Mouse (Mus musculus): ENCODE data around the gene Tpd52l2.
"Not testable (repeated sequence)": the region's sequence is repeated elsewhere in the genome, so short reads cannot be mapped to it uniquely, and the experiment has no call there.

The Tpd52l2 gene

GRCm38 (mm10) chr2:181485741-181486140, 11.2 kb upstream of the Tpd52l2 start:
- no peak for DNase-seq (ENCODE audit: extremely low spot score, low spot score)

- DNase-seq (ENCODE audit: extremely low spot score, low spot score), result peak; percentile 70
Measured at GRCm38 (mm10) chr2:181487338-181488277, 9.3 kb upstream of the Tpd52l2 start.

- DNase-seq (ENCODE audit: extremely low spot score, low spot score), result peak; percentile 23
Measured at GRCm38 (mm10) chr2:181491432-181492205, 5.3 kb upstream of the Tpd52l2 start.

DNA sequence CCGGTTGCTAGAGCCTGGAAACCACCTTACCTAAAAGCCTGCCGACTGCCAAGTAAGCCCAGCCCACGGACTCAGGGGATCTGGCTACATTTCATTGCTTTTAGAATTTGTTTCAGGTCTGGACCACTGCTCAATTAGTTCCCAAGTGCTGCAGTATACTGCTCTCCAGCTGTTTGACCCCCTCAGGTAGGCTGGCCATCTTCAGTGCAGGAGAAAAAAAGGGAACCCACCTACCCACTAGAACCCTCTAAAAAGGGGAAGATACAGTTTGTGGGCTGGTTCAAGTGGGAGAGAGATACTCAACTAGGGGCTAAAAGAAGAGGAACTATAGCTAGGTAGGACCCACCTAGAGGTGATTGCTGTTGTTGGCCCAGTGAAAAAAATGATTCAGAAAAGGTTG, 4.7 kb upstream of the Tpd52l2 start:
- DNase-seq (ENCODE audit: extremely low spot score, low spot score), result no peak

GRCm38 (mm10) chr2:181493156-181493927, 3.6 kb upstream of the Tpd52l2 start, which contains the start of gene Abhd16b:
Gene Abhd16b (plus strand): TSS chr2:181493206.
- no peak for DNase-seq (ENCODE audit: extremely low spot score, low spot score)

DNA sequence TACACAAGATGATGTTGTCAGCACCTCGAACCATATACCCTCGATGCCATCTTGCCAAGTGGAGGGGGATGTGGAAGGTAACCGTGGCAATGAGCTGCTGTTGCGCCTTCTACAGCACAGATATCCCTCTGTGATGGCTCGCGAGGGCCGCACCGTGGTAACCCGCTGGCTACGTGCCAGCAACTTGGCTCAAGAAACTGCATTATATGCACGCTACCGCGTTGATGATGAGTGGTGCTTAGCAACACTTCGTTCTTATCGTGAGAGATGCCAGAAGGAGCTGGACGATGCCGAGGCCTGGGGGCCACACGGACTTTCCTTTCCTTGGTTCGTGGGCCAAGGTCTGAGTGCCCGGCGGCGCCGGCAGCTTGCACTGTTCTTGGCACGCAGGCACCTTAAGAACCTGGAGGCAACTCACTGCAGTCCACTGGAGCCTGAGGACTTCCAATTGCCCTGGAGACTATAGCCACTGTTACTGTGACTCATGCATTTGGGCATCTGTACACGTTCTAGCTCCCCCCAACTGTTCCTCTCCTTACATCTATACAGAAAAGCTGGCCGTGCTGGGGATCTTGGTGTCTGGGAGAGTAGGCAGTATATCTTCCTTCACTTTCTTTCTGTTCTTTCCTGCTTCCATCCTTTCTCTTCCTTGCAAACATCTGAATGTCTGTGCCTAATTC, 2.5 kb upstream of the Tpd52l2 start:
- DNase-seq (ENCODE audit: extremely low spot score, low spot score), result no peak

GRCm38 (mm10) chr2:181495845-181496244, 1.1 kb upstream of the Tpd52l2 start:
- not testable (repeated sequence) for DNase-seq (ENCODE audit: extremely low spot score, low spot score)

- peak; percentile 63 for DNase-seq (ENCODE audit: extremely low spot score, low spot score)
Measured at GRCm38 (mm10) chr2:181496281-181496680, 661 bp upstream of the Tpd52l2 start.

DNA sequence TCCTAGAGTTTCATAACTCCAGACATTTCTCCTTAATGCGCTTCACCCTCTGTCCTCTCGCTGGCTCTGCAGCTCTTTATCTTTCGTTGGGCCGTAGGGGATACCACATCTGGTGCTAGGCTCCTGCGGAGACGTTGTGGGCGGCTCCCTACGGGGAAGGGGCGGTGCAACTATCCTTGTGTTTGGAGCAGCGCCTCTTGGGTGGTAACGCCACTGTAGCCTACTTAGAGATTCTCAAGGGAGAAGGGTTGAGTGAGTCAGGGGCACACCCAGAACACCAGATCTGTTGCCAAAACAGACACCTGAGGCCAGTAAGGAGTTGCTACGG, 570 bp downstream of the Tpd52l2 start:
- no peak for DNase-seq (ENCODE audit: extremely low spot score, low spot score)

- DNase-seq (ENCODE audit: extremely low spot score, low spot score), result no peak
Measured at GRCm38 (mm10) chr2:181498644-181499043, 1.7 kb downstream of the Tpd52l2 start.

DNA sequence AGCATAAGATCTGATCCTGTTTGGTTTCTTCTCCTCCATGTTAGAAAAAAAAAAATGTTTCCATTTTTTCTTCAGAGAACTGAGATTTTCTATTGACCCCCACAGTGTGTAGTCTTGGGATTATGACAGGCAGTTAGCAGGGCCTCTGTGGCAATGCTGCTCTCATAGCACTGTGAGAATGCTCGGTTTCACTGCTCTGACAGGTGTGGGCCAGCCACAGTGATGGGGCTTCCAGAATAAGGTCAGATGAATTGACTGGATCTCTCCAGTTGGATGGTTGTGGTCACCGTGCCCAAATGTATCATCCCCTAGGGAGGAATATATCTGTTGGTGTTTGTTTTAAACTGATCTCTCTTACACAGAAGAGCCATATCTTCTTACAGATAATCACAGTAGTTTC, 12.2 kb downstream of the Tpd52l2 start:
- DNase-seq (ENCODE audit: extremely low spot score, low spot score), result no peak

- DNase-seq (ENCODE audit: extremely low spot score, low spot score), result no peak
Measured at GRCm38 (mm10) chr2:181511231-181511630, 14.3 kb downstream of the Tpd52l2 start.

DNA sequence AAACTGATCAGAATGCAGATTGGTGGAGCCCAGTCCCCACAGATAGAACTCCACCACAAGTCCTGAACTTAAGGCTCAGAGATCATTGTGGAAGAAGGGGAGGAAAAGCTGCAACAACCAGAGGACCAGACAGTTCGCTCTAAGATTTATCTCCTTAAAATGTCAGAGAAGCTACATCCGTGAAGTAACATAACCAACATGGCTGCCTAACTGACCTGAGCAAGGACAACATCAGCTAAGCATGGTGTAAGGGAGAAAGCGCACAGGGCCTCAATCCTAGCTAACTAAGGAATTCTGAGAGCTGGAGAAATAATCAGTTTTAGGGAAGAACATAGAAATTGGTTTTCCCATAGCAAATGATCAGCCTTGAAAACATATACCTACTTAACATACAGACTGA, 22.3 kb downstream of the Tpd52l2 start:
- no peak for DNase-seq (ENCODE audit: extremely low spot score, low spot score)

DNA sequence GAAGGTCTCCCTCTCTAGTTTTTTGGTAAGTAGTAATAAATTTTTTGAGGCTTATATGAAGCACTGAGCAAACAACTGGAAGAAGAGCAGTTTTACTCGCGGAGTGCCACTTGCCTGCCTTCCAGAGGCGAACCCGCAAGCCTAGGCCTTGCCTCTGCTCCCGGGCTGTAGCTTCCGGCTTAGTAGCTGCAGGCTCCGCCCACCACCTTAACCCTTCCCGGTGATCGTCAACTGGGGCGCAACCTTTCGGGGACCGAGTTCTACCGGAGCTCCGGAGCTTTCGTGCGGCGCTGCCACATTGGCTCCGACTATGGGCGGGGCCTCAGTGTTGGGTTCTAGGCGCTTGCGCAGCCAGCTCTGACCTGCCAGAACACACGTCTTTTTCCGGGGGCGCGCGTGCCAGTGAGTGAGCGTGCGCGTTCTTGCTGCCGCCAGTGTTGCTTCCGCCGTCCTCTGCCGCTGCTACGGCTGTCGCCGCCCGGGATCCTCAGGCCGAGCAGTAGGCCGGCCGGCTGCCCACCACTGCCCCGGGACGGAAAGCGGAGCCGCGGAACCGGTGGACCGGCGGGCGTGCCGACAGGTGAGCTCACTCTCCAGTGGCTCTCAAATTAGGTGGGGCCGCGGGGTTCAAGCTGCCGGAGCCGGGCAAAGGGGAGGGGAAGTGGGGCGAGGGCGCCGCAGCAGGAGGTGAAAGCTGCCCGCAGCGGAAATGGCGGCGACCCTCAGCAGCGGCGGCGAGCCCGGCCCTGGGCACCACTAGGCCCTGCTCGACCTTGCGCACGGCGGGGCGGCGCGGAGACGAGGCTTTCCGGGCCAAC, 23.4 kb downstream of the Tpd52l2 start, which contains the start of gene Dnajc5:
Gene Dnajc5 (plus strand): TSS at position 368 of the 818 bp plus-strand sequence.
- DNase-seq (ENCODE audit: extremely low spot score, low spot score), result peak; percentile 95

- no peak for DNase-seq (ENCODE audit: extremely low spot score, low spot score)
Measured at GRCm38 (mm10) chr2:181520936-181521227, 23.9 kb downstream of the Tpd52l2 start.

- no peak for DNase-seq (ENCODE audit: extremely low spot score, low spot score)
Measured at GRCm38 (mm10) chr2:181521491-181521890, 24.5 kb downstream of the Tpd52l2 start.

GRCm38 (mm10) chr2:181522811-181523210, 25.9 kb downstream of the Tpd52l2 start:
- no peak for DNase-seq (ENCODE audit: extremely low spot score, low spot score)

DNA sequence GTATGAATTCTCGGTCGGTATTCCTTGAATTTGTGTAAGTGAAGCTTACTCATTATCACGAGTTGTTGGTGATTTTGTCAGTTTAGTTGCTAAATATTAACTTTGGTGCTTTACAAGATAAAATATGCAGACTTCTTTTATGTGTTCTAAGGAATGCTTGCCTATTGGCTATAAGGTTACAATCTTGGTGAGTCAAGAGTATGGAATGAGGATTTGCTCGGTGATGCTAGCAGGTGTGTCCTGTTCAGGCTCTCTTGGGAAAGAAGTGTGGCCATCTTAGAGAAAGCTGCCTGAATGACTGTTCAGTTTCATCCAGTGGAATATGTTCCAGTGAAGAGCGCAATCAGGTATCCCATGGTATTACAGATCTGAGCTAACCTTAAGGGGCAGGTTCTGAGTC, 28.6 kb downstream of the Tpd52l2 start:
- no peak for DNase-seq (ENCODE audit: extremely low spot score, low spot score)

GRCm38 (mm10) chr2:181529076-181529475, 32.1 kb downstream of the Tpd52l2 start:
- DNase-seq (ENCODE audit: extremely low spot score, low spot score), result no peak

DNA sequence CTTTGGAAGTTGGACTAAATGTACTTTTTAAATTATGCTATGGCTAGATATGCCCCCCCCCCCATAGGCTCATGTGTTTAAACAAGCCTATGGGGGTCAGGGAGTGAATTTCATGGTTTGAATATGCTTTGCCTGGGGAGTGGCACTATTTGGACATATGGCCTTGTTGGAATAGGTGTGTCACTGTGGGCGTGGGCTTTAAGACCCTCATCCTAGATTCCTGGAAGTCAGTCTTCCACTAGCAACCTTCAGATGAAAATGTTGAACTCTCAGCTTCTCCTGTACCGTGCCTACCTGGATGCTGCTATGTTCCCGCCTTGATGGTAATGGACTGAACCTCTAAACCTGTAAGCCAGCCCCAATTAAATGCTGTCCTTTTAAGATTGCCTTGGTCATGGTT, 35.6 kb downstream of the Tpd52l2 start:
- DNase-seq (ENCODE audit: extremely low spot score, low spot score), result no peak
